Mouse (Mus musculus) gastrocnemius, adult 18-20 months (tissue): Measurements from ENCODE around the gene Arhgap1. TPM values are rescaled to one million over a fixed set of nuclear protein-coding genes. Genes with fewer than 3 reads are reported as not detected.
"Not testable (repeated sequence)": the region's sequence is repeated elsewhere in the genome, so short reads cannot be mapped to it uniquely, and the experiment has no call there.

ENCODE experiments used
- DNase-seq: peaks from one replicate; pipeline ENCODE4 v3.0.0; 2021; ENCODE audit warnings: low spot score
- long read RNA-seq, 2 experiments: library from polyadenylated mRNA; stranded (forward); transcript quantifications; one replicate each; pipeline ENCODE4 v2.0.0; 2021
- total RNA-seq, 2 experiments: library from RNA; stranded (reverse); gene quantifications; 2 replicates each; pipeline ENCODE4 v1.2.3; 2021

Arhgap1 gene
- 1 to 10 TPM; 4.6 to 6.9 TPM for total RNA-seq
- long read RNA-seq, experiment 1, partial matches to known transcripts: 1 of 4 reads
- long read RNA-seq, experiment 1, other reads (novel, unspliced or antisense): 2 of 4 reads
- long read RNA-seq, experiment 2: 0 reads

DNA sequence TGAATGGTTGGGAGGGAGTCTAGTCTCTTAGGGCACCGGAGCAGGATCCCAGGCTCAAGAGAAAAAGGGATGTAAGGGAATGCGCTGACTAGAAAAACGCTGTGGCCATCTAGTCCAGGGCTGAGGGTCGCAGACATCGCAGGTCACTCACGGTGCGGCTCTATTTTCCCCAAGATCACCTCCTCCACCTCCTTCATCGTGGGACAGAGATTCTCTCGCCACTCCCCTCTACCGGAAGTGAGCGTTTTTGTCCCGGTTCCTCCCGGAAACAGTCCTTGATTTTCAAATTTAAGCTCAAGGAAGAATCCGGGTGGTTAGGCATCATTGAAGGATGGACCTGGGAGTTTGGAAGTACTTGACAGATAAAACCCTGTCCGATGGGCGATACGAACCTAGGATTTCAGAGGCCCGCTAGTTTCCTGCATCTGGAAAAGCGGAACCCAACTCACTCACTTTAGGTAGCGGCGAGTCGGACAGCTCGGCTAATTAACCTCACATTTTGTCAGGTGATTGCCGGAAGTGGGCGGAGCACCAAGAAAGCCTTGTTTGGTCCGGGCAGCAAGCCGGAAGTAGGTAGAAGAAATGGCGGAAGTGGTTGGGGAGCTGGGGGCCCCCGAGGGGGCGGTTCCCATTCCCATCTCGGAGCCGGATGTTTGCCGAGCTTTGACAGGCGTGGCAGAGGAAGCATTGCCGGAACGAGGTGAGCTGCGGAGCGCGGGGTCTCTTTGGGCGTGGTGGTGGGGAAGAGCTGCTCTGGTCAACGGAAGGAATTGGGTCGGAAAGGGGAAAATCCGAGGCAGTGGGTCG, at the start of gene Arhgap1, which contains the start of gene Zfp408:
Gene Arhgap1 (plus strand): TSS at position 308 of the 807 bp plus-strand sequence.
Gene Zfp408 (minus strand): TSS at position 239 of the 807 bp plus-strand sequence.
- DNase-seq: peak; percentile 97

DNA sequence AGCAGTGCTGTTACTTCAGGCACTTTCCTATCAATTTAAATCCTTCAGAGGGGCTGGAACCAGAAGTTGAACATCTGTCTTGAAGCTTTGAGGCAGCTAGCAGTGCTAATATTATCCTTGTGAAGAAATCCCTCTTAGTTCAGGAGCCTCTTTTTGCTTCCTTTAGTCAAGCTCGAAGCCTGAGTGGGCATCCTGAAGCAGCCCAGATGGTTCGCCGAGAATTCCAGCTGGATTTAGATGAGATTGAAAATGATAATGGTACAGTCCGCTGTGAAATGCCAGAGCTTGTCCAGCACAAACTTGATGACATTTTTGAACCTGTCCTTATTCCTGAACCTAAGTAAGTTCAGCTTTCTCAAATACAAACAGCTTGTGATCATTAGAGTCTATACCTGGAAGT, 49.2 kb upstream of the Arhgap1 start:
- no peak for DNase-seq

DNA sequence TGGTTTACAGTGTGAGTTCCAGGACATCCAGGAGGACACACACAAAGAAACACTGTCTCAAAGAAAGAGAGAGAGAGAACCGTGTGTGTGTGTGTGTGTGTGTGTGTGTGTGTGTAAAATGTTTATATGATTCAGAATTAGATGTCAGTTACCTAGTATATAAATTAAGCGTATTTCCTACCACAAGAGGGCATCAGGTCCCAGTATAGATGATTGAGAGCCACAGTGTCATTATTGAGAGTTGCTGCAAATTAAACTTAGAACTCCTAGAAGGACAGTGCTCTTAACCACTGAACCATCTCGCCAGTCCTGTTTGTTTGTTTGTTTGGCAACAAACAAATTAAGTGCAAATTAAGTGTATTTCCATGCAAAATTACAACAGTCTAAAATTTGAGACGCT, 47.3 kb upstream of the Arhgap1 start:
- DNase-seq: no peak

DNA sequence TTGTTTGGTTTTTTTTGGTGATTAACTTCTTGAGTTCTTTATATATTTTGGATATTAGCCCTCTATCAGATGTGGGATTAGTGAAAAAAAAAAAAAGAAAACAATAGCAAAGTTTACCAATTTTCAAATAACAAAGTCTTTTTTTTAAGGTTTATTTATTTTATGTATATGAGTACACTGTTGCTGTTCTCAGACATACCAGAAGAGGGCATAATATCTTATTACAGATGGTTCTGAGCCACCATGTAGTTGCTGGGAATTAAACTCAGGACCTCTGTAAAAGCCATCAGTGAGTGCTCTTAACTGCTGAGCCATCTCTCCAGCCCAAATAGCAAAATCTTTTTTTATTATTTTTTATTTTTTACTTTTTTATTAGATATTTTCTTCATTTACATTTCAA, 40.3 kb upstream of the Arhgap1 start:
- not testable (repeated sequence) for DNase-seq

DNA sequence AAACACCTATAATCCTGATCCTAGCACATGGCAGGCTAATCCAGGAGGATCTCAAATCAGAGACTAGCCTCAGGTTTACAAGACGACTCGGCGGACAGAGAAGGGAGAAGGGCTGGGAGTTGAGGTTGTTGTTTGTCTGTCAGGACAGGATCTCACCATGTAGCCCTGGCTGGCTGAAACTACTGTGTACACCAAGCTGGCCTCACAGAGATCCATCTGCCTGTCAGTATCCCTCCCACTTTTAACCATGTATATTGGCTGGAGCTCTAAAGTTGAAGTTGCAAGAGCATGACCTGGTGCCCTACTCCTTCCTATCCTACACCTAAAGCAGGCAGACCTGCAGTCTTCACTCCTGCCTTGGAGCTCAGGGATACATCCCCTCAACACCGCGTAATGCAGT, 27.3 kb upstream of the Arhgap1 start:
- no peak for DNase-seq

DNA sequence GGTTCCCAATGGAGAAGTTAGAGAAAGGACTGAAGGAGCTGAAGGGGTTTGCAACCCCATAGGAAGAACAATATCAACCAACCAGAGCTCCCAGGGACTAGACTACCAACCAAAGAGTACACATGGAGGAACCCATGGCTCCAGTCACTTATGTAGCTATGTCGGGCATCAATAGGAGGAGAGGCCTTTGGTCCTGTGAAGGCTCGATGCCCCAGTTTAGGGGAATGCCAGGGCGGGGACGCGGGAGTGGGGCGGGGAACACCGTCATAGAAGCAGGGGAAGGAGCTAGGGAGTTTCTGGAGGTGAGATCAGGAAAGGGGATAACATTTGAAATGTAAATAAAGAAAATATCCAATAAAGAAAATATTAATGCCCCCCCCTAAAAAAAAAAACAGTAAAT, 26.3 kb upstream of the Arhgap1 start:
- DNase-seq: not testable (repeated sequence)

DNA sequence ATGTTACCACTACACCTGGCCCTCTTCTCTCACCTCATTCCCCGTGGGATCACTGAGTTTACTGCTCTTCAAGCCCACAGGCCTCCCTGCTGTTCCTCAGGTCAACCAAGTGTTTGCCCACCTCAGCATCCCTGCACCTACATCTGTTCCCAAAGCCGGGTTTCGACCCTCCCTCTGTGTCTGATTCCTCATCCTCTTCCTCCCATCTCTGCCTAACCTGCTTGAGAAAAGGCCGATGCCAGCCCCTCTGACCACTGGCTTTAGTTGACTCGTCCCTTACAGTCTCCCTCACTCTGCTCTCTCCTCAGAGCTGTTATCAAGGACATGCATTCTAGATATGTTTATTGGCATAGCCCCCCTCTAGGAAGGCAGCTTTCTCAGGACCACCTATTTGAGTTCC, 22.2 kb upstream of the Arhgap1 start:
- DNase-seq: no peak

DNA sequence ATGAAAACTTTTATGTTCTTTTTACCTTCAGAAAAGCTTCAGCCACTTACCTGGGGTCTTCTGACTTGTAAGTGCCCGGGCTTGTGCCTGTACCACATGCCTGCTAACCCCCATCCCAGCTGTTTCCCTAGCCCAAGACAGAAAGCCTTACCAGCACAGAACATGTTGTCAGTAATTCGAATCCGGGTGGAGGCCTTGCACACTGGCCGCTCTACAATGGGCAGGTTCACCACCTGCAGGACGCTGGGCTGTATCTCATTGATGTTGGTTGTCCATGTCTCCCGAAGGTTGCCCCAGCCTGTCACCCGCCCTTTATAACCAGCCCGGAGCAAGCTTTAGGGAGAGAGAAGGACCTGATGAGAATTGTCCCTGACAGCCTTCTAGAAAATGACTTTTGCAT, 21.5 kb upstream of the Arhgap1 start:
- no peak for DNase-seq

DNA sequence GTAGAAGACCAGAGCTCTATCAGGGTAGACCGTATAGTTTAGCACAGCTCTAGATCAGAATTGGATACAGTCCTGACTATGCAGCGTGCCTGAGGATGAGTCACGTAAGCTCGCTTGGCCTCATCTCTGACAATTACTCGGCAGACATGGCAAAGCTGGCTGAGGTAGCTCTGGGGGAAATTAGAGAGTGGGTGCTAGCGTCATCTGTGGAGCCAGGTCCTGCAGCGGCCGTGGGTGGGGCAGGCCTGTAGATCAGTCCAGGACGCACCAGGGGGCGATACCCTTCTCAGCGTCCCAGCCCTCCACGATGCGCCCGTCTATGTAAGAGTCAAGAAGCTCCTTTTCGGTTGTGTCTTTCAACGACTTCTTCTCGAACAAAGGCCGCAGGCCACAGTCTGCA, 20.0 kb upstream of the Arhgap1 start:
- DNase-seq: no peak

DNA sequence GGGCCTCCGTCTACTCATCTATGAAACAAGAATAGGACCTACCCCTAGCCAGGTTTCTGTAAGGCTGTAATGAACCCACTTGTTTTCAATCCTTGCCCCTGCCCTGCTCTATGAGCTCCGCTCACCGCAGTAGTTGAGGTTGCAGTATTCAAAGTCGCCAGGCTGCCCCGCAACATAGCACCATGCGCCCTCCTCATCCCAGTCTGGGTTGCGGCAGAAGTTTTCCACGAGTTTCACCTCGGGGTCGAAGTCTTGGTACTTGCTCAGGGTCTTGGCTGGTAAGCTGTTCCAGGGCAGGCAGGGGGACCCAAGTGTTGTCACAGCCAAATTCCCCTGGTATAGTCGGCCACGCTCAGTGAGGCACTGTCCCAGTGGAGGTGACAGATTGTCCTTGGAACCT, 19.3 kb upstream of the Arhgap1 start:
- DNase-seq: no peak

DNA sequence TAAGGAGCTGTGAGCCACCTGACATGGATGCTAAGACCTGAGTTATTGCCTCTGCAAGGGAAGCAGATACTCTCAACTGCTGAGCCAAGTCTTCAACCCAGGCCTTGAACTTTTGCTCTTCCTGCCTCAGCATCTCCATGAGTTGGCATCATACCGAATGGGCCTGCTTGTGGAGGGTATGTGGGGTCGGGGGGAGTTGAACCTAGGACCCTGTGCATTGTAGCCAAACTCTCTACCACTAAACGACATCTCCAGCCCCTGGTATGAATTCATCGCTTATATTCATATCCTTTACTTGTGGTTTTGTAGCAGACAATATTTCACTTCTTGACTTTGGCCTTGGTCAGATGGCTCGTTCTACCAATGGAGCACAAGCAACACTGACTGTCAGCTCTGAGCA, 17.8 kb upstream of the Arhgap1 start:
- no peak for DNase-seq

DNA sequence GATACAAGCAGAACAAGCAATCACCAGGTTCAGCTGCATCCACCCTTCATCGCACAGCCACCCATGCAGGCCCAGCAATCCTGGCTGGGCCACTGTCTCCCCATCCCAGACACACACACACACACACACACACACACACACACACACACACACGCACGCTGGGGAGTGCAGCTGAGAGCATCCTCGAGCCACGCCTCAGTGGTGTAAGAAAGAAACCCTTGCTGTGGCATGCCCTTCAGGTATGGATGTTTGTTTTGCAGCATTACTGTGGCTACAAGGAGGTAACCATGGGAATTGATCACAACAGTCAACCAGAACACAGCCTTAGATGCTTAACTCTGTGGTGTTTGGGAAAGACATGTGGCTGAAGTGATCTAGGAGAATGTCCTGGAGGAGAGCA, 17.3 kb upstream of the Arhgap1 start:
- no peak for DNase-seq

DNA sequence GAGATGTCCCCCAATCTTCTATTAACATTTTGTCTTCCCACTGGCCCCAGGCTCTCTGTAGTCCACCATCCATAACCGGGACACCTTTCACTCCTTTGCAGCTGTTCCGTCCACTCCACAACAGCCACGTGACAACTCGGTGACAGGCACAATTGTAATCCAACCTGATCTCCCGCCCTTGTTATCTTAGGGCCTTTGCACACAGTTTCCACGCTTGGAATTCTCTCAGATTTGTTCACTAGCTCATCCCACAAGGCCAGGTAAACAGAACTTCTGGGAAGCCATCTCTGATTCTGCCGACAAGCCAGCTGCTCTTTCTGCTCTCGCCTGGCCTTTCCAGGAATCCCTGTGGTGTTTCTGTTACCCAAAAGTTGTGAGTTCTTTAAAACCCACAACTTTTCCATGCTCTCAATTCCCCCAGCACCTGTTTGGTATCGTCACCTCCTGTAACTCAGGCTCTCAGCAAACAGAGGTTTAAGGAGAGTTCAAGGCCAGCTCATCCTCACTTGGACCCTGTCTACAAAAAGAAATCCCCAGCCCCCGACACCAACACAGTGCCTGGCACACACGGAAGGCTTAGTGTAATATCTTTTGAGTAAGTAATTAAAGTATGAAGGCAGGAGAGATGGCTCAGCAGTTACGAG, 16.2 kb upstream of the Arhgap1 start:
- DNase-seq: no peak

DNA sequence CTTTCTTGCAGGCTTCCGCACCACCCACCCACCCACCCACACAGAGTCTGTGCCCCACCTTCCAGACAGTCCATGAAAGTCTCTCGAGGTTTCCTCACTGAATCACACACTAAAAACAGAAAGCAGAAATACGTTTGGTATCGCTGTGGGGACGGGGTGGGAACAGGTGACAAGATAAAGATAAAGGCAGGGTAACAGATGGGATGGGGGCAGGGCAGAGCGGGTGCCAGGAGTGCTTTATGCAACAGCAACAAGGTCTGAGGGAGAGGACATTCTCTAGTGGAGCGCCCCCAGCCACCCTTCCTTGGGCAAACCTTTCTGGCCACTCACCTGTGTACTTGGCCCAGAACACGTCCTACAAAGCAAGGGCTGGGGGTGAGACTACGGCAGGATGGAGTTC, 14.8 kb upstream of the Arhgap1 start:
- DNase-seq: no peak

DNA sequence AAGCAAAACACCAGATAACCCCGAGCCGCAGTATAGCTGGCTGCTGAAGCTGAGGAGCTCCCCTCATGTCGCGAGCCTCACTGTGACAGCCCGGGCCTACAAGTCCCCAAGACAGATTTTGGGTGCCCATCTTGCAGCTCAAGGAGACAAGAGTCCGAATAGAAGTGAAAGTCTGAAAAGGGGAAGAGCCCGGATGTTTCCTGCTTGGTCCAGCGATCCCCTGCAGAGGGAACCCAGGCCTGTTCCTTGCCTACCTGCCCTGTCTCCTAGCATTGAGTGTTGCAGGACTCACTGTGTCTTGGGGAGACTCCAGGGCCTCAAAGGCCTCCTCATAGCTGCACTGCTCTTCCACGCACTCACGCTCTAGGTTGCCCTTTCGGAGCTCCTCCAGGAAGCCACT, 14.2 kb upstream of the Arhgap1 start:
- no peak for DNase-seq

DNA sequence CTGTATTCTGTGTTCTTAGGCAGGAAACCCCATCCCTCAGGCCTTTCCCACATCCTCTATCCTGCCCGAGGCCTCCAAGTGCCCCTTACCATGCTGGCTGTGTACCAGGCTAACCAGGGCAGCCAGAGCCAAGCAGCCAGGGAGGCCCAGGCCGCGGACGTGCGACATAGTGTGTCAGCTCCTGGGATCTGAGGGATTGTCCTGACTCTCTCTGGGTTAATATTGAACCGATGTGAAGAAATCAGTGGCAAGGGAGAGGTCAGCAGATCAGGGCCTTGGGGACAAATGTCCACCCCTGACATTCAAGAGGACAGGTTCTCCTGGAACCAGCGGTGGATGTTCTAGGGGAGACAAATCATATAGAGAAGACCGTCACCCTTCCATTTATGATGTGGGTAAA, 13.4 kb upstream of the Arhgap1 start, which contains the start of gene F2:
Gene F2 (minus strand): TSS at position 186 of the 400 bp plus-strand sequence.
- no peak for DNase-seq

DNA sequence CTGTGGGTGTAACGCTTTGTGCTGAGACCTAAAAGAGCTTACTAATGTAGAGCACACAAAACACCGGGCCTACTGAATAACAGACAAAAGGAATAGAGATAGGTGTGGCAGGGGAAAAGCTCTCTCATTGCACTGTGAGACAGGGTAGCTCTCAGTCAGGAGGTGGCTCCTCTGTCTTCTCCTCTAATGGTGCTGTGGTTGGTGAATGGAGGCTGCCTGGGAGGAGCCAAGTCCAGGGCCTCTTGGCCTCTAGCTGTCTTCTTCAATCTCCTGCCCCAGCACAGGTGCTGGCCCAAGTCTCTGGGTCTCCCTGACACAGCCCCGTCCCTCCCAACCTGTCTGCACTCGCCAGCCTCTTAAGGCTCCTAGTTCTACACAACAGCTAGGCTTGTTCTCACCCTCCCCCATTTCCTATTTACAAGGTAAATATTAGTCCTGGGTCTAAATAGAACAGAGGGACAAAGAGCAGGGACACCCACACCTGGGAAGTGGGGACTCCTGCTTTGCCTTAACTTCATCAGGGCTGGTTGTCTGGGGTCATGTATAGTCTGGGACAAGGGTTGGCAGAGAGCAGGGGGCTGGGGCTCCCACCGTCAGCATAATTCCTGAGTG, 12.8 kb upstream of the Arhgap1 start:
- DNase-seq: no peak

DNA sequence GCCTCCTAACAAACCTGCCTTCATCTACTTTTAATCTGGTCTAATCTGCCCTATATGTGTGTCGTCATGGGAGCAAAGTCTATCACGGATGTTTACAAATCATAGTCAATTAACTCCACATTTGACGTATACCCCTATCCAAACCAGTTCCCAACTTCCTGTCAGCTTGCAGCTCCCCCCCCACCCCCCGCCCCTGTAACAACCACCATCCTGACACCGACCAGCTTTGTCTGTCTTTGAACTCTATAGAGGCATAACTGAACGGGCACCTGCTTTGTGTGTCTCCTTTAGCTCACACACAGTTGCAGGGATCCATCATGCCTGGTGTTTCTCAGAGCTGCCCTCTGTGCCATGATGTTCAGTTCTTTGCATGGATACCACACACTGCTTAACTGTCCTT, 10.7 kb upstream of the Arhgap1 start:
- no peak for DNase-seq

DNA sequence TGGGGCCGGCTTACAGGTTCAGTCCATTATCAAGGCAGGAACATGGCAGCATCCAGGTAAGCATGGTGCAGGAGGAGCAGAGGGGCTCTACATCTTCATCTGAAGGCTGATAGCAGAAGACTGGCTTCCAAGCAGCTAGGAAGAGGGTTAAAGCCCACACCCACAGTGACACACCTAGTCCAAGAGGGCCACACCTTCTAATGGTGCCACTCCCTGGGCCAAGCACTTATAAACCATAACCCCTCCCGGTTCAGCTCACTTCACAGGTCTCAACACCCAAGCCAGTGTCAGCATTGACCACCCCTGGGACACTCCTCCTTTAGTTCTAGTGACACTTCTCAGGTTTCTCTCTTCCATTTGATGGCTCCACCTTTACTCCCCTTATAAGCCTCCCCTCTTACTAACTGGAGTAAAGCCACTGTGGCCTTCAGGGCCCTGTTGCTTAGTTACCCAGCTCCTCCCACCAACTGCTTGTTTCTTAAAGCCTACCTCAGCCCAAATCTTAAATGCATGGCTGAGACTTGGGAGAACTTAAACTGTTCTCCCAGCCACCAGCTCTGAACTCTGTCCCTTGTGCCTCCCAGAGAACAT, 6.7 kb upstream of the Arhgap1 start:
- DNase-seq: no peak

DNA sequence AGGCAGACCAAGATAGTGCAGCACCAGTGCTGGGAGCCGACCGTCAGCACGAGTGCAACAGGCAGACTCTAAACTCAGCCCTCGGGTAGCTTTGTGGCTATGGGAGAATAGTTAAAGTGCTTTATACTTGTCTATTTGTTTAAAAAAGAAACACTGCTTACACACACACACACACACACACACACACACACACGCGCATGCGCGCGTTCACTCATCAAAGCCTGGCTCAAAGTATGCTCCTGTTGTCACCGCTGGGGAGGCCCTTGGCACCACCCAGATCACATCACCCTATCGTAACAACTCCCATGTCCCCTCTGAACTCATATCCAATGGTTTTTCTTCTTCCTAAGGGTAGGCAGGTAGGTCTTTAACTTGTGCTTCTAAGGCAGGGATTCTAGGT, 5.6 kb upstream of the Arhgap1 start:
- no peak for DNase-seq

DNA sequence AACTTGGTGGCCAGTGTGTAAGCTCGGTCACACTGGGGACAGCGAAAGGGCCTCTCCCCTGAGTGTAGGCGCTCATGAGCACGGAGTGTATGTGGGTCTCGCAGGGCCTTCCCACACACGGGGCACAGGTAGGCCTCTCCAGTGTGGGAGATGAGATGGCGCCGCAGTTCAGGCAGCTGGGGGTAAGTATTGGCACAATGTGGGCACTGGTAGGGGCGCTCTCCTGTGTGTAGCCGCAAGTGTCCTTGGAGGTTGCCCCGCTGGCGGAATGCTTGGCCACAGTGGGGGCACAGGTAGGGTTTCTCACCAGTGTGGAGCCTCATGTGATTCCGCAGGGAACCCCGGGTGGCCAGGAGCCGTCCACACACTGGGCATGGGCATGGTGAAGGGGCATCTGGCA, 4.3 kb upstream of the Arhgap1 start:
- DNase-seq: no peak

DNA sequence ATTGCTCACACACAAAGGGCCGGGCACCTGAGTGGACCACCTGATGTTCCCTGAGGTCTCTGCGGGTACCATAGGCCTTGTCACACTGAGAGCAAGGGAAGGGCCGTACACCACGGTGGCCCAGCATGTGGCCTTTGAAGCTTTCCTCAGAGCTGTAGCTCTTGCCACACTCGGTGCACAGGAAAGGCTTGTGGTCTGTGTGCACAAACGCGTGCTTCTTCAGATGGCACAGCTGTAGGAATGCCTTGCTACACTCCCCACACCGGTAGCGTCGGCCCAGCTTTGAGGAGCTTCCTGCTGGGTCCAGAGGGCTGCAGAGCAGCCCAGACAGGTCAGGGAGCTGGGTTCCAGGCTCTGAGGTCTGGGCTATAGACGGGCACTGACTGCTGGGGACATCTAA, 3.8 kb upstream of the Arhgap1 start:
- DNase-seq: no peak
